Mouse (Mus musculus) bone marrow, adult 2 months (tissue): ENCODE measurements at regions not wholly inside any gene's neighbourhood (a gene's known extent, or its start where the extent isn't known, plus 50 kb on each side); places are given as distances from the start of the nearest gene placed in this dataset.

Source experiments
- H3K27ac ChIP-seq: fragments of 200-500 bp; 2 replicates; pipeline ENCODE4 v1.5.1; 2012; ENCODE audit warnings: low read depth, mild to moderate bottlenecking, control low read depth, inconsistent platforms, low read length; ENCODE audit not compliant: control insufficient read depth, poor library complexity, insufficient read depth
- H3K4me1 ChIP-seq: fragments of 200-500 bp; 2 replicates; pipeline ENCODE4 v1.6.1; 2011; ENCODE audit warnings: low read length; ENCODE audit not compliant: control insufficient read depth, insufficient read depth
- H3K4me3 ChIP-seq: fragments of 200-500 bp; replicated peaks from 2 replicates; pipeline ENCODE3; 2011; ENCODE audit warnings: mild to moderate bottlenecking, low read depth, low read length, control low read depth; ENCODE audit not compliant: control insufficient read depth
- CTCF ChIP-seq: fragments of 200-500 bp; IDR thresholded peaks from 2 replicates; pipeline ENCODE4 v1.5.1; 2011; ENCODE audit warnings: low read length, control low read depth; ENCODE audit not compliant: control insufficient read depth, insufficient read depth
- POLR2A ChIP-seq: fragments of 200-500 bp; IDR thresholded peaks from 2 replicates; pipeline ENCODE4 v1.6.1; 2011; ENCODE audit warnings: low read depth, mild to moderate bottlenecking, control low read depth, low read length, borderline replicate concordance; ENCODE audit not compliant: control insufficient read depth
- WGBS: fragments of 180-500 bp; shearing (Covaris S2); methylation state at CpG from one replicate; pipeline ENCODE4 v1.1.7; 2018; 5-methylcytosine and 5-hydroxymethylcytosine counted together

DNA sequence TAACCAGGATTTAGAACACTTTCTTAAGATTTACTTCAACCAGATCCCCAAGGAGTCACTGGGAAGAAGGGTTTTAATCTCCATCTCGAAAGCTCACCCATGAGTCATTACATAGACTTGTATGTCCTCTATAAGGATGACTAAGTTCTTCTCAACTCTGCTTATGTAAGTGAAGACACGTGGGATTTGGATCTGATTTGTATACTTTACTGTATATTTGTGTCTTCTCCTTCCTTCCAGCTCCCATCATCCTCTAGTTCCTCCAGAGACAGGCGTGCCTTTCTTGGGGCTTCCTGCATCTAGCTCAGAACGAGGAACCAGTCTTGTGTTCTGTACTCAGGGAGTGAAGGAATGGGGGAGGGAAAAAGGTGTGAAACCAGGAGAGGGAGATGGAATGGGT is 127.5 kb upstream of the Rnaseh2b start:
- Histone ChIP-seq H3K4me3 (no peak overlapping the region), H3K4me1 (no peaks in the 10 kb centered on the region; the same call in 1 of the 2 replicates), H3K27ac (no peak overlapping the region)
- TF ChIP-seq CTCF (no peak), POLR2A (no peak)
- WGBS, result 39% methylated on average over 4 of the region's 4 CpGs

DNA sequence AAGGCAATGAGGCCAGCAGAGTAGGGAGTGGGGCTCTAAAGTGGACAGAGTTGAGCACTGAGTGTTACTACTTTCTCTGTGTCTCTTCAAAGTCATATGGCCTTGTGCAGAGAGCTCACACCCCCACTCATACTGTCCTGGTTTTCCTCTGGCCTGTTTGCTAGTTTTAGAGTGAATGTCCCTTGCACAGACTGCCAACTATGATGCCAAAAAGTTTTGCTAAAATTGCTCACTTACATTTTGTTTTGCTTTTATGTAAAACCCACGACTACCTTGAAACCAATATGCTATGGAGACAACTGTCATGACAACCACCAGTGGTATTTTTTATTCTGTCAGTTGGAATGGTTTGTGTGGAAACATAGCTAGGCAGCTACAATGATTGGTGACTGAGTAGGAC is 126.4 kb upstream of the Rnaseh2b start:
- no peaks in the 10 kb centered on the region; the same call in 1 of the 2 replicates for H3K4me1 ChIP-seq
- WGBS, result 52% methylated on average over 1 of the region's 1 CpGs

DNA sequence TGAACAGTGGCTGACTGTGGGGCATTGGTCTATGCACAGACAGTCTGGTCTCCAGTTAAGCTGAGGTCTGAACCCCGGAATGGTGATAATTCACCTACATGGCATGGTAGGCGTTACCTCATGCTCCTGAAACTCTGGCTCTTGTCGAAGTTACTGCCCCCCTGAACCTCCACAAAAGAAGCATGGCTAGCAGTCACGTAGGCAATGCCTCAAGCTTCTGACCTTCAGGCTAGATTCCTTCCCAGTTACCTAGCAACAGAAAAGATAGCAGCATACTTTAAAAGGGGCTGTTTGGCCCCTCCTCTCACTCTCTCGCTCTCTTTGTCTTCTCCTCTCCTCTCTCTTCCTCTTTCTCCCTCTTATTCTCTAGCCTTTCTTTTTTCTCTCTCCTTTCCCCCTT is 125.8 kb upstream of the Rnaseh2b start:
- Histone ChIP-seq H3K4me3 (no peak overlapping the region), H3K4me1 (no peaks in the 10 kb centered on the region; the same call in 1 of the 2 replicates), H3K27ac (no peak overlapping the region)
- TF ChIP-seq POLR2A (no peak), CTCF (no peak)
- 55% methylated on average over 5 of the region's 5 CpGs for WGBS

More for the DNA sequence above, 126.4 kb upstream of the Rnaseh2b start:
- Histone ChIP-seq H3K4me3 (no peak overlapping the region), H3K27ac (no peak overlapping the region)
- TF ChIP-seq CTCF (no peak), POLR2A (no peak)

DNA sequence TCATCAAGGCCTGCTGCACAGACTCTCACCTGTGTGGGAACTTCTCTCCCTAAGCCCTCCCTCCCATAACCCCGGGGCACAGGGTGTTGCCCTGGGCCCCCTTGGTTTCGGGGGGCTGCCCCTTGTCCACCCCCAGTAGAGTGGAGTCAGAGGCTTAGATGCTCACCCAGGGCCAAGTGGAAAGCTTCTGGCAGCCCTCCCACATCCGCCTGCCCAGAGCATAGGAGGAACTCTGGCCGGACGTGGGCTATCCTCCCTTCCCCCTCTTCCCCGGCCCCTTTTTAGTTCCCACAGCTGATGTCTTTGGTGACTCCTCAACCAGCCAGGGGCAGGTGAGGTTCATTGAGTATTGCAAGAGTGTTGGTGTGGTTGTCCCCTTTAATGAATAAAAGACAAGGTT is 125.3 kb upstream of the Rnaseh2b start:
- no peak for TF ChIP-seq CTCF
- WGBS, result 32% methylated on average over 6 of the region's 6 CpGs
- Histone ChIP-seq H3K4me3 (no peak overlapping the region), H3K4me1 (no peaks in the 10 kb centered on the region; the same call in 1 of the 2 replicates), H3K27ac (no peak overlapping the region)

DNA sequence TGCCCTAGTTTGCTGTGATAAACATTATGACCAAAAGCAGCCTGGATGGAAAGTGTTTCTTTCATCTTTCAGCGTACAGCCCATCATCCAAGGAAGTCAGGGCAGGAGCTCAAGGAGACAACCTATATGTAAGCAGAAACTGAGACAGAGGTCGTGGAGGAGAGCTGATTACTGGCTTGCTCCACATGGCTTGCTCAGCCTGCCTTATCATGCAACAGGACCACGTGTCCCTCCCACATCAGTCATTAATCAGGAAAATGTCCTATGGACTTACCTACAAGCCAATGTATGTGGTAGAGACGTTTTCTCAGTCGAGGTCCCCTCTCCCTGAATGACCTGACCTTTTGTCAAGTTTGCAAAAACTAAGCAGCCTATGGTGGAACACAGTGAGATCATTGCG is 123.7 kb upstream of the Rnaseh2b start:
- no peak overlapping the region for H3K4me3 ChIP-seq
- no peak overlapping the region for H3K27ac ChIP-seq
- no peaks in the 10 kb centered on the region; the same call in 1 of the 2 replicates for H3K4me1 ChIP-seq
- 59% methylated on average over 6 of the region's 6 CpGs for WGBS
- TF ChIP-seq POLR2A (no peak), CTCF (no peak)

DNA sequence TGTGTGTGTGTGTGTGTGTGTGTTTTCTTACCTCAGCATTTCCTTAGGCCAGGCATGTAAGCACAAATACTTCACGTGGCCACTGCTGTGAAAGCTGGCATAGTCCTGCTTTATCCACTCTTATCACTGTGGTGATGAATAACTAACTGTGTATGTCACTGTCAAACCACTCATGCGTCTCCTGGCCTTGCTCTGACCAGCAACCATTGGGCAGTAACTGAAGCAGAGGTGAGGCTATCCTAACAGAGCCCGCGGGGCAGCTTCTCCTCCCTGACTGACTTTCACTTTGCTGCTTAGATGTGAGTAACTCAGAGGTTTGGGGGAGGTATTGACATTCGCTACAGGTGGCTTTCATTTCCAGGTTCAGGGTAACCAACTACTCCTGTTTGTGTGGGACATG is 122.0 kb upstream of the Rnaseh2b start:
- Histone ChIP-seq H3K27ac (no peak overlapping the region), H3K4me1 (no peaks in the 10 kb centered on the region; the same call in 1 of the 2 replicates), H3K4me3 (no peak overlapping the region)
- TF ChIP-seq CTCF (no peak), POLR2A (no peak)
- 66% methylated on average over 5 of the region's 5 CpGs for WGBS

DNA sequence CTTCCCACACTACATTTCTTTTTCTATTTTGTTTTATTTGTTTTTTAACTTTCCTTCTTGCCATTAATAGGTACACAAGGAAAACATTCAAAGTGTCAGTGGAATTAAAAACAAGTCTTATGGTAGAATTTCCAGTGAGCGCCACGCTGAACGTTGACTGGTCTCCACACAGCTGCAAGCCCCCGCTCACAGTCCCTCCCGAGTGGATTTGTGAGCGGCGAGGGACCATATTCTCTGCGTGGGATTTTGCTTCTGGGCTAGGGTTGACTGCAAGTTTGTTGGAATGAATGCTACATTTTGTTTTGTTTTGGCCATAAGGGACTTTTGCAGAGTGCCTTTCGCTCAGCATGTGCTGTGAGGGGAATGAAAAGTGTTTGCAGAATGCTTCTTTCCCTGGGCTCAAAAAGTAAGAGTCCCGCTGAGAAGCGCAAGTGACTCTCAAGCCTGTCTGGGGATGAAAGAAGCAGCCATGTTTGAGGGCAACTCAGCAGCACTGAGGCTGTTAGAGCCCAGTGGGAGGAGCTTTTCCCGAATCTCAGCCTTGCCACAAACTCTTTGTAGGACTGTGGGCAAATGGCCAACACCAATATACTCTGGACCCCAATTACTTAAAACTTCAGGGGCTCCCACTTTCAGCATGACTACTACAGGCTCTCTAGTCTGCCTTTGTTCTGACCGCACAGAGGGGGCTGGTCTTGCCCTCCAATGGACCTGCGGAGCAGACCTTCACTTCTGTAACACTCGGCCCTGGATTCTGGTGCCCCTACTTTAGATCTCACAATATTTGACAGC is 120.9 kb upstream of the Rnaseh2b start:
- 89% methylated on average over 15 of the region's 15 CpGs for WGBS
- Histone ChIP-seq H3K4me3 (no peak overlapping the region), H3K4me1 (no peaks in the 10 kb centered on the region; the same call in 1 of the 2 replicates), H3K27ac (no peak overlapping the region)
- no peak for TF ChIP-seq CTCF

DNA sequence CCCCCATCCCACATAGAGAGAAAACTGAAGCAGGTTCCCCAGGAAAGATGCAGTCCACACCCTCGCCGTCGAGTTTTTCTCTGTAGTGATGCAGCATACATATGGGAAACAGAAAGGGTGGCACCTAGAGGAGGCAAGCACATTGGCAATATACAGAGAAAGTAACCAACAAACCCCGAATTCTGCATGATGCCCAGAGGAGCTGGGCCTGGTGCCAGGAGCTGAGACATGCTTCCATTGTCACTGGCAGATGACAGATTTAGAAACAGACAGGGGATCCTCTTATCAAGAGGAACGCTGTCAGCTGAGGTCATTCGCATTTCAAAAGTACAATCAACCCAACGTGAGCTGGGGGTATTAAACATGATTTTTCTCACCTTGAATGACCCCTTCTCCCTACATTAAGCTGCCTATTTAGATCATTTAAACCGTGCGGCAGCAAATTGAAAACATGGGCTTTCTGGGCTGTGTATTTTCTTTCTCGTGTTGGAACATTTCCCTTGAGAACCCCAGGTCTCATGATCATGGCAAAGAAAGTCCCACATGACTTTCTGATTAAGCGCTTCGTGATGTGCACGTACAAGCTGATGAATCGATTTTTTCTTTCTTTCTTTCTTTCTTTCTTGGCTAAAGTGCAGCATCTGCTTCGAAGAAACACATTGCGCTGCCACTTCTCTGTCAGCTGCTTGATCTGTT is 118.4 kb upstream of the Rnaseh2b start:
- 63% methylated on average over 16 of the region's 16 CpGs for WGBS
- no peak overlapping the region for H3K27ac ChIP-seq

DNA sequence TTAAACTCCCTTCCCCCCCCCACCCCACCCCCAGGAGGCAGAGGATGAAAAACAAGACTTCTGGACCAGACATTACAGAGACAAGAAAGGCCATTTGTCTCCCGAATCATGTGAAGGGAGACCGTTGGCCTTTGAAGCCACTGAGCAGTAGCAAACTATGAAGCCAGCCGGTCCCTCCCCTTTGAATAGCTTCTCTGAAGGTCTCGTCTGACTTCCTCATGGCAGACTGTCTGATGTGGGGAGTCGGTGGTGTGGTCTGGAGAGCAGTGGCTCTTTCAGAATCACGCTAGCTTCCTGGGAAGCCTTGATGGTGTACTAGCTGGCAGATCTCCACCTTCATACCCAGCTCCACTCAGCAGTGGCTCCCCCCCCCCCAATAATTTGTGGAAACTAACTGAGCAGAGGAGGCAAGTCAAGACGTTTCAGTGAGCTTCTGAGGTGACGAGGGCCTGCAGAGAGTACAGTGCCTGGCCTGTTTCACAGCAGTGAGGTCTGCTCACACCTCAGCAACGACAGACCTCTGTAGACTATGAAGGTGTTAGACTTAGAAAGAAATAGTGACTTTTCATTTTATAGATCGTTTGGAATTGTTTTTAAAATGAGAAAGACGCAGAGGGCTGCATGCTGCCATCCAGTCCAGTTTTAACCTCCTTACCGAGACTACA is 116.9 kb upstream of the Rnaseh2b start:
- WGBS, result 35% methylated on average over 12 of the region's 12 CpGs
- H3K4me3 ChIP-seq, result no peak overlapping the region
- H3K27ac ChIP-seq, result no peak overlapping the region
- TF ChIP-seq CTCF (no peak), POLR2A (no peak)
- H3K4me1 ChIP-seq, result no peaks in the 10 kb centered on the region

More for the DNA sequence above, 118.4 kb upstream of the Rnaseh2b start:
- no peak for TF ChIP-seq CTCF
- no peak for TF ChIP-seq POLR2A
- Histone ChIP-seq H3K4me1 (no peaks in the 10 kb centered on the region), H3K4me3 (no peak overlapping the region)
